ENCODE assay signal across 23 mouse cellular contexts in the genomic region with DNA sequence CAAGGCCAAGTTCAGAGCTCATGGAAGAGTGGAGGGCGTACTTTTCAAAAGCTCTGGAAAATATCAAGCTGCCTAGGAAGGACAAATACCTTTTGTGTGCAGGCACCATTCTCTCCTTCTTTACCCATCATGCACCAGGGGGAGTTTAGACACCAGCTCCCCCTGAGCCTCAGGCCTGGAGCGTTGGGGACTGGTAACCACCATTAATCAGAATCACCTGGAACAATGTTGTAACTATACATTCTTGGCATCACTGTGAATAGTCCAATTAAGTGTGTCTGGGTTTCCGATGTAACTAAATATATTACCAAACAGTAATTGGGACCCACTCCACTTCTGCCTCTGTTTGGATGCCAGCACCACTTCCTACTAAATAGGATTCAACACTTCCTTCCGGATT.
"Had no signal": no experiment of that assay in that cellular context is flagged by ENCODE, and none has a peak within 500 bp of the region (broad histone marks: within the 10 kb centered on the region; RNA-seq: fewer than 3 reads in every experiment).

No protein-coding gene starts in this region.

- H3K36me3 ChIP-seq: liver, embryonic 12.5 days; liver, embryonic 15.5 days; lung, embryonic 15.5 days; midbrain, embryonic 12.5 days; midbrain, embryonic 15.5 days; neural tube, embryonic 12.5 days; neural tube, embryonic 15.5 days had no signal

- H3K4me2 ChIP-seq: liver, embryonic 12.5 days; liver, embryonic 15.5 days; lung, embryonic 15.5 days; midbrain, embryonic 12.5 days; midbrain, embryonic 15.5 days; neural tube, embryonic 12.5 days; neural tube, embryonic 15.5 days had no signal

- ATAC-seq: liver, embryonic 12.5 days; midbrain, embryonic 15.5 days had no signal

- H3K4me3 ChIP-seq: liver, embryonic 12.5 days; liver, embryonic 15.5 days; lung, embryonic 15.5 days; megakaryocyte, embryonic 14.5 days; midbrain, embryonic 12.5 days; midbrain, embryonic 15.5 days; neural tube, embryonic 12.5 days; neural tube, embryonic 15.5 days had no signal

- H3K27ac ChIP-seq: liver, embryonic 12.5 days; liver, embryonic 15.5 days; lung, embryonic 15.5 days; midbrain, embryonic 12.5 days; midbrain, embryonic 15.5 days; neural tube, embryonic 12.5 days; neural tube, embryonic 15.5 days; stomach, postnatal 0 days had no signal

- H3K9ac ChIP-seq: liver, embryonic 12.5 days; liver, embryonic 15.5 days; lung, embryonic 15.5 days; midbrain, embryonic 12.5 days; midbrain, embryonic 15.5 days; neural tube, embryonic 12.5 days; neural tube, embryonic 15.5 days had no signal

- H3K4me1 ChIP-seq: liver, embryonic 12.5 days; liver, embryonic 15.5 days; lung, embryonic 15.5 days; megakaryocyte, embryonic 14.5 days; midbrain, embryonic 12.5 days; neural tube, embryonic 12.5 days had no signal

- DNase-seq: kidney, adult 9 months; kidney, postnatal 14 days; kidney, postnatal 4 days; left cerebral cortex, postnatal 4 days; liver; lung, adult 18-20 months; lung, postnatal 10 days; lung, postnatal 36 days; right cerebral cortex, adult 18-20 months; right cerebral cortex, postnatal 14 days; right cerebral cortex, postnatal 4 days; thymus, adult 2 months; thymus, postnatal 14 days; thymus, postnatal 4 days had no signal

- H3K9me3 ChIP-seq: liver, embryonic 12.5 days; liver, embryonic 15.5 days; lung, embryonic 15.5 days; midbrain, embryonic 12.5 days; midbrain, embryonic 15.5 days; neural tube, embryonic 15.5 days had no signal
